Mouse (Mus musculus): ENCODE results near the gene Zfp982. TPM values are rescaled to one million over a fixed set of nuclear protein-coding genes. Genes with fewer than 3 reads are reported as not detected.
"Not testable (repeated sequence)": the region's sequence is repeated elsewhere in the genome, so short reads cannot be mapped to it uniquely, and the experiment has no call there.

The Zfp982 gene
- 0.16 and 0.85 TPM in 2 replicates for polyA plus RNA-seq (2012; rRNA removed)

GRCm38 (mm10) chr4:147492117-147492516 is at the start of gene Zfp982:
Gene Zfp982 (plus strand): TSS chr4:147492417.
- DNase-seq (ENCODE audit: low read depth), result not testable (repeated sequence)

DNA sequence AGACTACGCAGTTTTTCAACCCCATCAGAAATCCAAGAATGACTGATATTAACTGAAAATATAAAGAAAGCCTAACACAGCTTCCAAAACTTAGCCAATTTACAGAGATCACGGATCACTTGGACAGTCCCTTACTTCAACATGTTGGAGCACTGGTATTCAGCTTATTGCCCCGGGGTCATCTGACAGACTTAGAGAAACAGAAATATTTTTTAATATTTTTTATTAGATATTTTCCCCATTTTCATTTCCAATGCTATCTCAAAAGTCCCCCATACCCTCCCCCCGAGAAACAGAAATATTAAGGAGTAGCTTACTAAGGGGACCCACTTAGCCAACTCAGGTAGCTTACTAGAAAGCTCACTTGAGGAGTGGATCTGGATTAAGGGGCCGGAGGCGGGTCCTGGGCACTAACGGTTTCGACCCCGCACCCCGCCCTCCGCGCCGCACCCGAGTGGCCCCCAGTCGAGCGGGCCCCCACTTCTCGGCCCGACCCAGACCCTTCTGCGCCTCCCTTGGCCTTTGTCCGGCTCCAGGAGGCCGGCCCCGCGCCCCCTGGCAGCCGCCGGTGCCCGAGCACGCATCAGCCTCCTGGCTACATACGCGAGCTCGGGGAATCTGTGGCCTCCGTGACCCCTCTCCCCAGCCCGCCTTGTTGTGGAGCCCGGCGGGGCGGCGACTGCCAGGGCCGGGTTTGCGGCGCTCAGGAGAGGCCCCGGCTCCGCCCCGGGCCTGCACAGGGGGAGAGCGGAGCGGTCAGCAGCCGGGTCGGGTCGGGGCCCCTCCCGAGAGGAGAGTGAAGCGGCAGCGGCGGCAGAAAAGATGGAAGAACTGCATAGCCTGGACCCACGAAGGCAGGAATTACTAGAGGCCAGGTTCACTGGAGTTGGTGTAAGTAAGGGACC is 49.3 kb upstream of the Zfp982 start:
- DNase-seq (ENCODE audit: low read depth), result not testable (repeated sequence)

DNA sequence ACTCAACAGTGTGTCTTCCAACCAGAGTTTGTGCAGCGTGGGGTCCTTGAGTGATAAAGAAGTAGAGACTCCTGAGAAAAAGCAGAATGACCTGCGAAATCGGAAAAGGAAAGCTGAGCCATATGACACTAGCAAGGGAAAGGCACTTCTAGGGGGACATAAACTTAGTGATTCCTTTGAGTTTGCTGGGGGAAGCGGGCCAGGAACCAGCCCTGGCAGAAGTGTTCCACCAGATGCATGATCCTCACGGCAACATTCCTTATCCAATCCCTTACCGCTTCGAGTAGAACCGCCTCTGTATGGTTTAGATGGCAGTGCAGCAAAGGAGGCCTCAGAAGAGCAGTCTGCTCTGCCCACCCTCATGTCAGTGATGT is 48.7 kb upstream of the Zfp982 start:
- DNase-seq (ENCODE audit: low read depth), result not testable (repeated sequence)

DNA sequence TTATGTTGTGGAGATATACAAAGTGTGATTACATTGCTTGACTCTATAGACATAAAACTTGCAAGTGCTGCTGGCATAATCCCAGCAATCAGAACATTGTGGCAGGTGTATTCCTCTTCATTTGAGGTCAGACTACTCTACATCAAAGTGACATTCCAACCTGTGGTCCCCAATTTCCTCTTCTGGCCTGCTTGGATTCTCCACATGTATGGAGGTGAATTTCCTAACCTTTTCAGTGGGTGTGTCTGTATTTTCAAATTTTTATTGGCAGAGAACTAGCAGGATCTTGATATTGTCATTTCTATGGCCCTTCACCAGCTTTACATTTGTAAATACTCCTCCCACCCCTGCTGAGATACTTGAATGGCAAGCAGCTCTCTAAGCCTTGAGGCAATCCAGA is 46.8 kb upstream of the Zfp982 start:
- DNase-seq (ENCODE audit: low read depth), result not testable (repeated sequence)

GRCm38 (mm10) chr4:147448358-147448757 is 43.9 kb upstream of the Zfp982 start:
- DNase-seq (ENCODE audit: low read depth), result no peak

DNA sequence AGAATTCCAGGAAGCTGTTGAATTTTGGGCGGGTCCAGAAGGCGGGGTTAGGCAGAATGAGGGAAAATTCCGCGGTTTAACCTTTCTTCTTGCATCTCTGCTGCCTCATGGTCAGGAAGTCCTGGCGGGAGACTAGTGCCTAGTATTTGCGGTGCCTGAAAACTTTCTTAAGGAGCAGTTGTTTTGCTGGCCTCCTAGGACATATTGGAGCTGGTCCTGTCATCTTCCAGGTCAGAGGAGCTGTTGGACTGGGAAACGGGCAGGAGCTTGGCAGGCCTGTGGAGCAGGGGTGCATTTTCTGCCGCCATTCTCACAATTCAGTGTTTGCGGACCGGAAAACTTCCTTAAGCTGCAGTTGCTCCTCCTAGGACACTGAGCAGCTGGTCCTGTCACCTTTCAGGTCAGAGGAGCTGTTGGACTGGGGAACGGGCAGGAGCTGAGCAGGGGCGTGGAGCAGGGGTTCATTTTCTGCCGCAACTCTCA is 43.1 kb upstream of the Zfp982 start:
- no peak for DNase-seq (ENCODE audit: low read depth)

DNA sequence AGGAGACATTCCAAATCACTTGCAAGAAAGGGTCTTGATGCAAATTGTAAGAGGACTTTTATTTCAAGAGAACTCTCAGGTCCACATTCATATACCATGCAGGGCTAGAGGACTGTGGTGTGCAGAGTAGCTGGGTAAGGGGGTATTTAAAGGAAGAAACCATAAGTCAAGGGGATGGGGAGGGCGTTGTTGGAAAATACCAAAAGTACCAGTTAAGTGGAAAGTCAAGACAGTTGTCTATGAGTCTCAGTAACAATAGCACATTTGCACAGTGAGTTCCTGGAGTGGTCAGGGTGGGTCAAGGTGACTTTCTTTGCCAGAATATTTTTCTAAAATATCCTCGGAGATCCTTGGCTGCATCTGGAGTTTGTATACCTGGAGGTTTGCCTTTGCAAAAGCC is 42.2 kb upstream of the Zfp982 start:
- not testable (repeated sequence) for DNase-seq (ENCODE audit: low read depth)

DNA sequence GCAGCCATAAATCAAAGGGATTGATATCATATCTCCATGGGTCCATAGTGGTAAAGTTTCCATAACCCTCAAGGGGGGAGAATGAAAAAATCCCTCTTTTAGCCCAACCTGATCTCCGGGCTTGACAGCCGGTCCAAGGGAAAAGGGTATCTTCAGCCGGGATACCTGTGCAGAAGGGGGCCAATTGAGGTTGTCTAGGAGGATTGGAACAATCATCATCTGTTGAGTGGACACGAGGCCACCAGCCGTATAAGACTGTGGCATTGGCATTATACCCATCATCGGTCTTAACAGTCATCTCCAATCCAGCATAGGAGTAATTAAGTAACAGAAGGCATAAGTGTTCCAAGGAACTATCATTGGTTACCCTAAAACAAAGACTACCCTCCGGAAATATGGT is 25.0 kb upstream of the Zfp982 start:
- not testable (repeated sequence) for DNase-seq (ENCODE audit: low read depth)

DNA sequence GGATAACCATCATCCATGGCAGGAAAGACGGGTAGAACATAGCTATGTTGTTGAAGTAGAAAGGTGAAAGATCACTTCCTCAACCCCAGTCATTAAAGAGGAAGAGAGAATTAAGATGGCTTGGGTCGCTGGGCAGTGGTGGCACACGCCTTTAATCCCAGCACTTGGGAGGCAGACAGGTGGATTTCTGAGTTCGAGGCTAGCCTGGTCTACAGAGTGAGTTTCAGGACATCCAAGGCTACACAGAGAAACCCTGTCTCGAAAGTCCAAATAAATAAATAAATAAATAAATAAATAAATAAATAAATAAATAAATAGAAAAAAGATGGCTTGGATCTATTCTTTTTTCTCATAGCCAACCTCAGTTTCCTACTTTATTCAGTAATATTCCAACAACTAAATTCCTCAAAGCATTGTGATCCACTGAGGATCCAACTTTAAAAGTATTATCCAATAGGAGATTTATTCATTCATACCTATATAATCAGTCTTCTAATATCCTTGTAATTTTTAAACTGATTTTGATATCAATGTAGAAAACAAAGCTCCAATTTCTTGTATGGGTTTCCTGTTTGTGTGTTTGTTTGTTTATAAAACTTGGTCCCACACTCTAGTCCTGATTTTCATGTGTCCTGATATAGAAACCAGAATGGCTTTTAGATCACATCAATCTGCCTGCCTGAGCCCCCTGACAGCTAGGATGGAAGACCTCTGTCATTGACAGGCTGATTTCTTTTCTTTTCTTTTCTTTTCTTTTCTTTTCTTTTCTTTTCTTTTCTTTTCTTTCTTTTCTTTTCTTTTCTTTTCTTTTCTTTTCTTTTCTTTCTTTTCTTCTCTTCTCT is 6.8 kb downstream of the Zfp982 start:
- not testable (repeated sequence) for DNase-seq (ENCODE audit: low read depth)

- no peak for DNase-seq (ENCODE audit: low read depth)
Measured at GRCm38 (mm10) chr4:147509174-147509573, 17.0 kb downstream of the Zfp982 start.

- no peak for DNase-seq (ENCODE audit: low read depth)
Measured at GRCm38 (mm10) chr4:147518981-147519380, 26.8 kb downstream of the Zfp982 start.

DNA sequence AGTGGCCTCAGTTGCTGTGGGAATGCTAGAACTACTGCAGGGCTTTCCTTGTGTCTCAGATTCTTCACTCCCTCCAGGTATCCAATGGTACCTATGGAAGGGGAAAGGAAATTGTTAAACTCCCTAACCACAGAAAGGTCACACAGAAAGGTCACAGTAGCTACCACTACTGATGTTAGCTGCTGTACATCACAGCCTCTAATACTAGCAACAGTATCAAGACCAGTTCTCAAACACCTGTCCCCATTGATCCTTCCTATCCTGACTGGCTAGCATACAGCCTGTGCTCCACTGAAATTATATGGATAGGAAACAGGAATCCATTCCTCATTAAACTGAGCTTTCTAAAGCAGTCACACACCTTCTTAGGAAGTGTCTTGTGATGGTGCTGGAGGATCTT is 27.9 kb downstream of the Zfp982 start:
- DNase-seq (ENCODE audit: low read depth), result no peak

- DNase-seq (ENCODE audit: low read depth), result no peak
Measured at GRCm38 (mm10) chr4:147525125-147525524, 32.9 kb downstream of the Zfp982 start.

- DNase-seq (ENCODE audit: low read depth), result no peak
Measured at GRCm38 (mm10) chr4:147530366-147530765, 38.1 kb downstream of the Zfp982 start.

- not testable (repeated sequence) for DNase-seq (ENCODE audit: low read depth)
Measured at GRCm38 (mm10) chr4:147535916-147536315, 43.7 kb downstream of the Zfp982 start.

GRCm38 (mm10) chr4:147537702-147538101 is 45.5 kb downstream of the Zfp982 start:
- no peak for DNase-seq (ENCODE audit: low read depth)

DNA sequence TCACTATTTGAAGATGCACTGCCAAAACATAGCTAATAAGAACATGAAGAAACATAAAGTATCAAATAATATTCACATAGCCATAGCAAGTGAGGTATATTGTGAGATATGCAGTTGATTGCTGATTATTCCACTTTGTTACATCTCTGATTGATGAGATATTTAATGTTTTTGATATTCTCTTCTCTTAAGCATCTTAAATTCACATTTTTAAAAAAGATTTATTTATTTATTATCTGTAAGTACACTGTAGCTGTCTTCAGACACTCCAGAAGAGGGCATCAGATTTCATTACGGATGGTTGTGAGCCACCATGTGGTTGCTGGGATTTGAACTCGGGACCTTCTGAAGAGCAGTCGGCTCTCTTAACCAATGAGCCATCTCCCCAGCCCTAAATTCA is 47.7 kb downstream of the Zfp982 start, which contains the start of gene Gm16503:
Gm16503 (plus strand) TSS at position 301 of the 400 bp plus-strand sequence.
- DNase-seq (ENCODE audit: low read depth), result not testable (repeated sequence)

GRCm38 (mm10) chr4:147541105-147541504 is 48.9 kb downstream of the Zfp982 start:
- DNase-seq (ENCODE audit: low read depth), result no peak

DNA sequence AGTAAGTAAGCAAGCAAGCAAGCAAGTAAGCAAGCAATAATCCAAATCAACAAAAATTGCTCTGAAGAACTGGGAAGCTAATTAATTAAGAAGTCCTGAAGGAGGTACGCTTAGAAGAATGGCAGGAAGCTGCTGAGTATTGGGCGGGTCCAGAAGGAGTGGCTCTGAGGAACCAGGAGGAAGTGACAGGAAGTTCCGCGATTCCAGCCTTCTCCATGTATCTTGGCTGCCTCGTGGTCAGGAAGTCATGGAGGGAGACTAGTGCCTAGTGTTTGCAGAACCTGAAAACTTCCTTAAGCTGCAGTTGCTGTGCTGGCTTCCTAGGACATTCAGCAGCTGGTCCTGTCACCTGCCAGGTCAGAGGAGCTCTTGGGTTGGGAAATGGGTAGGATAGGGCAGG is 60.9 kb downstream of the Zfp982 start, which contains the start of gene Zfp985:
Zfp985 (plus strand) TSS at position 207 of the 400 bp plus-strand sequence.
- DNase-seq (ENCODE audit: low read depth), result not testable (repeated sequence)

DNA sequence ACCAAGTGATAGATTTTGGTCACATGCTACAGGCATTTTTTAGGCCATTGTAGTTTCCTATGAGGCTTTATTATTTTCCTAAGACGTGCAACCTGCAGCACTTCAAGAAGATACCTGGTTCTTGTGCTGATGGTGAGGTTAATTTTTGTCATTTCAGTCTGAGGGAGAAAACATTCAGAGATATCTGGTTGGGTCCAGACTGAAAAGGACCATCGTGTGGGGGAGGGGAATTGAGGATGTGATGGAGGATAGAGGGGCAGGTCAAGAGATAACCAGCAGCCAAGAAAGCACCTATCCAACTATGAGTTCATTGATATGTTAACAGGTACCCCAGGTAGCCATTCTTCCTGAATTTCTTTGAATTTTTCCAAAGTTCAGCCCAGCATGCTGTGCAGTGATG is 62.1 kb downstream of the Zfp982 start:
- not testable (repeated sequence) for DNase-seq (ENCODE audit: low read depth)

GRCm38 (mm10) chr4:147556921-147557320 is 64.7 kb downstream of the Zfp982 start:
- DNase-seq (ENCODE audit: low read depth), result not testable (repeated sequence)

DNA sequence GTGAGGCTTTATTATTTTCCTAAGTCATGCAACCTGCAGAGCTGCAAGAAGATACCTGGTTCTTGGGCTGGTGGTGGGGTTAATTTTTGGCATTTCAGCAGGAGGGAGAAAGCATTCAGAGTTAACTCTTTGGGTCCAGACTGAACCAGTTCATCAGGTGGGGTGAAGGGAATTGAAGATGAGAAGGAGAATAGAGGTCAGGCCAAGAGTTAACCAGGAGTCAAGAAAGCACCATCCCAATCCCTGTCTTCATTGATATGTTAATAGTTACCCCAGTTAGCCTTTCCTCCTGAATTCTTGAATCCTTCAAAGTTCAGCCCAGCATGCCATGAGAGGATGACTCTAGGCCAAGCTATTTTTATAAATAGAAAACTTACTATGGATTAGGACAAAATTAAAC is 65.8 kb downstream of the Zfp982 start:
- not testable (repeated sequence) for DNase-seq (ENCODE audit: low read depth)

Data from gonadal fat pad, adult 2 months (tissue).